Mouse (Mus musculus): Measurements from ENCODE around the gene Cdhr4. TPM values are rescaled to one million over a fixed set of nuclear protein-coding genes. Genes with fewer than 3 reads are reported as not detected.
A peak's percentile ranks its signal among the peaks of the same experiment; 100 is the strongest.

Cdhr4 gene
- total and polyA plus RNA-seq, 2 experiments from 2014 or later = 1.5 to 1.7 TPM

DNA sequence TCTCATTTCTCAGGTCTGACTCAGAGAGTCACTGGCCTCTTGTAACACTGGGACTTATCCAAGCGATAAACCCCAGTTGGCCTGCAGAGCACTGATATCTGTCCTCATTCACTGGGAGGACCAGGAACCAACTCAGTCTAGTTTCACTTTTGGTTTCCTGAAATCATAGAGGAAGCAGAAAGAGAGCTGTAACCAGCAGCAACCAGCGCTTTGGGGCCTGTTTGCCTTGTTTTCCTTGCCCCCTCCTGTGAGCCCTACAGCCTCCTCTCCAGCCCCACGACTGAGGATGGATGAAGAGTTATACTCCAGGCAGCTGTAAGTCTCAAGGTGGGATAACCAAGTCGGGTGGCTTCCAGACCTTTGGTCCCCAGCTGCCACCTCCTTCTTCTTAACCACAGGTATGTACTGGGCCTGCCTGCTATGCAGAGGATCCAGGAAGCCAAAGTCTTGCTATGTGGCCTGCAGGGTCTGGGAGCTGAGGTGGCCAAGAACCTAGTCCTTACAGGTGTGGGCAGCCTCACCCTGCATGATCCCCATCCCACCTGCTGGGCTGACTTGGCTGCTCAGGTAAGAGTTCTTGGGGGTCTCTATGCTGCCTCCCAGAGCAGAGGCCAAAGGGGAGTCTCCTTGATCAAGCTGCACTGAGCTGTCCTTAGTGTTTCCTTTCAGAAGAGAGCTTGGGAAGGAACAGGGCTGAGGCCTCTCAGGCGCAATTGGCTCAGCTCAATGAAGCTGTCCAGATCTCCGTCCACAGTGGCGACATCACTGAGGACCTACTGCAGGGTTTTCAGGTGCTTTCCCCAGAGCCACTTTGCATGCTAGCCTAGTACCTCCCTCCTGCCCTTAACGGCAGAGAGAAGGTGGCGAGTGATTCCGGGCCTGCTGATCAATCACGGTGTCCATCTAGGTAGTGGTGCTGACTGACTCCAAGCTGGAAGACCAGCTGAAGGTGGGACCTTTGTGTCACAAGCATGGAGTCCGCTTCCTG is 16.6 kb upstream of the Cdhr4 start, which contains the start of gene Uba7:
Gene Uba7, plus strand, starts transcription at position 107 of the 988 bp plus-strand sequence.
- peaks cover 28% of the 10 kb centered on the region for H3K4me1 ChIP-seq (ENCODE audit: control insufficient read depth, insufficient read depth)
- 36% methylated on average over 12 of the region's 12 CpGs for WGBS
- H3K9ac ChIP-seq (replicated peaks; ENCODE audit: low read depth, low read length) = peak within 1 kb of the TSS; percentile 63
- peak within 1 kb of the TSS; percentile 50 for H3K4me3 ChIP-seq (ENCODE audit: low read depth, low read length)
- ATAC-seq (ENCODE audit: insufficient read depth, low read depth) (peak; percentile 71), DNase-seq (ENCODE audit: low spot score) (peak; percentile 83)
- TF ChIP-seq CTCF (IDR thresholded peaks at IDR 0.05; ENCODE audit: low read depth) (no peak), EP300 (IDR thresholded peaks at IDR 0.05; ENCODE audit: low read depth) (no peak)
- no peaks in the 10 kb centered on the region for H3K27me3 ChIP-seq (ENCODE audit: control insufficient read depth, insufficient read depth, low read length)
- peak within 1 kb of the TSS; percentile 68 for H3K4me2 ChIP-seq (ENCODE audit: low read depth, low read length)
- H3K27ac ChIP-seq (ENCODE audit: low read depth) = peak within 1 kb of the TSS; percentile 90
- H3K36me3 ChIP-seq (replicated peaks; ENCODE audit: control insufficient read depth, insufficient read depth, low read length) = peaks cover 18% of the 10 kb centered on the region
- no peaks in the 10 kb centered on the region for H3K9me3 ChIP-seq (replicated peaks; ENCODE audit: control insufficient read depth, low read length)

GRCm38 (mm10) chr9:107978815-107979214 is 13.5 kb upstream of the Cdhr4 start:
- DNase-seq (ENCODE audit: low spot score) = no peak
- TF ChIP-seq CTCF (IDR thresholded peaks at IDR 0.05; ENCODE audit: low read depth) (no peak), EP300 (IDR thresholded peaks at IDR 0.05; ENCODE audit: low read depth) (no peak)
- Histone ChIP-seq H3K27me3 (ENCODE audit: control insufficient read depth, insufficient read depth, low read length) (no peaks in the 10 kb centered on the region), H3K4me2 (ENCODE audit: low read depth, low read length) (no peak overlapping the region), H3K36me3 (replicated peaks; ENCODE audit: control insufficient read depth, insufficient read depth, low read length) (peaks cover 18% of the 10 kb centered on the region), H3K27ac (ENCODE audit: low read depth) (no peak overlapping the region), H3K4me3 (ENCODE audit: low read depth, low read length) (no peak overlapping the region), H3K9me3 (replicated peaks; ENCODE audit: control insufficient read depth, low read length) (no peaks in the 10 kb centered on the region), H3K4me1 (ENCODE audit: control insufficient read depth, insufficient read depth) (peaks cover 50% of the 10 kb centered on the region), H3K9ac (replicated peaks; ENCODE audit: low read depth, low read length) (no peak overlapping the region)
- WGBS = 87% methylated on average over 12 of the region's 12 CpGs
- ATAC-seq (ENCODE audit: insufficient read depth, low read depth) = no peak

DNA sequence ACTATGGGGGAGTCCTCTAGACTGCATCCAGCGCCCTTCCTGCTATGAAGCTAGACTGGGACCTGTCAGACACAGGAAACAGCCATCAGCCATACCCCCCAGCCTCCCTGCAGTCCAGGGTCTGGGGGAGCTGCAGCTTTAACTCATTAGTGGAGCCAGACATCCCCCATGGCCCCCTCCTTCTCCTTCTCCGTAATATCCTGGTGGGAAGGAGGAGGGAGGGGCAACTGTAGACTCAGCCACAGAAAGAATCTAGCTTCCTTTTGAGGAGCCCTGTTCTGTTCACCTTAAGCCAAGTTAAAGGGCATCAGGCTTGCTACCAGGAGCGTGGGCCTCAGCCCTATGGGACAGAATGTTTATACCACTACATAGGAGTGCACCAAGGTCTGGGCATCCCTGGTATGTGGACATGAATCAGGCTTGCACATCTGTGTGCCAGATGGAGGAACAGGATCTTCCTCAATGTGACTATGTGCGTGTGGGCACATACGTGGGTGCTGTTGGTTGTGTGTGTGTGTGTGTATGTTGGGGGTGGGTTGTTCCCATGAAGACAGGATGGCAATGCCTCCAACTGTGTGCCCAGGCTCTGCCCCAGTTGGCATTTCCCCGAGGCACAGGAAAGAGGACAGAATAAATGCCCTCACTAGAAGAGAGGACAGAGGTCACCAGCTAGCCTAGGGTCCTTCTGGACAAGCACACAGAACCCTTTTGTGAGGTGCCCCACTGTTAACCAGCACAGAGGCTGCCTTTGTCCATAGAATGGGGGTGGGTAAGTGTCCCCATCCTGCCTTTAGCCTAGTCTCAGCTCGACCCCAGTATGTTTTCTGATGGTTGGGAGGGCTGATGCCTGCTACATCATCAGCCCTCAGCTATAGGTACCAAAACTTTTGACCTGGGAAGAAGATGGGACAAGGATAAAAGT is 10.4 kb upstream of the Cdhr4 start:
- peak overlapping the region; percentile 17 for H3K4me3 ChIP-seq (ENCODE audit: low read depth, low read length)
- no peaks in the 10 kb centered on the region for H3K9me3 ChIP-seq (replicated peaks; ENCODE audit: control insufficient read depth, low read length)
- ATAC-seq (ENCODE audit: insufficient read depth, low read depth) = peak; percentile 11; the same call in 1 of the 2 replicates
- peak overlapping the region; percentile 84 for H3K4me2 ChIP-seq (ENCODE audit: low read depth, low read length)
- 48% methylated on average over 7 of the region's 7 CpGs for WGBS
- H3K27me3 ChIP-seq (ENCODE audit: control insufficient read depth, insufficient read depth, low read length) = no peaks in the 10 kb centered on the region
- peak; percentile 66 for DNase-seq (ENCODE audit: low spot score)
- TF ChIP-seq CTCF (IDR thresholded peaks at IDR 0.05; ENCODE audit: low read depth) (no peak), EP300 (IDR thresholded peaks at IDR 0.05; ENCODE audit: low read depth) (peak; percentile 37; the same call in 1 of the 2 replicates)
- peaks cover 18% of the 10 kb centered on the region for H3K36me3 ChIP-seq (replicated peaks; ENCODE audit: control insufficient read depth, insufficient read depth, low read length)
- H3K4me1 ChIP-seq (ENCODE audit: control insufficient read depth, insufficient read depth) = peaks cover 26% of the 10 kb centered on the region
- peak overlapping the region; percentile 52 for H3K9ac ChIP-seq (replicated peaks; ENCODE audit: low read depth, low read length)
- H3K27ac ChIP-seq (ENCODE audit: low read depth) = peak overlapping the region; percentile 98

- DNase-seq (ENCODE audit: low spot score) (peak; percentile 92), ATAC-seq (ENCODE audit: insufficient read depth, low read depth) (peak; percentile 66)
- WGBS = 8% methylated on average over 14 of the region's 14 CpGs
- peak; percentile 96 for TF ChIP-seq EP300 (IDR thresholded peaks at IDR 0.05; ENCODE audit: low read depth)
- TF ChIP-seq CTCF (IDR thresholded peaks at IDR 0.05; ENCODE audit: low read depth) = no peak
- H3K4me3 ChIP-seq (ENCODE audit: low read depth, low read length) = peak within 1 kb of the TSS; percentile 80
- H3K9me3 ChIP-seq (replicated peaks; ENCODE audit: control insufficient read depth, low read length) = no peaks in the 10 kb centered on the region
- H3K27me3 ChIP-seq (ENCODE audit: control insufficient read depth, insufficient read depth, low read length) = no peaks in the 10 kb centered on the region
- H3K9ac ChIP-seq (replicated peaks; ENCODE audit: low read depth, low read length) = peak within 1 kb of the TSS; percentile 77
- peaks cover 12% of the 10 kb centered on the region for H3K36me3 ChIP-seq (replicated peaks; ENCODE audit: control insufficient read depth, insufficient read depth, low read length)
- peaks cover 26% of the 10 kb centered on the region for H3K4me1 ChIP-seq (ENCODE audit: control insufficient read depth, insufficient read depth)
- peak within 1 kb of the TSS; percentile 98 for H3K27ac ChIP-seq (ENCODE audit: low read depth)
- peak within 1 kb of the TSS; percentile 84 for H3K4me2 ChIP-seq (ENCODE audit: low read depth, low read length)
Observed at GRCm38 (mm10) chr9:107982681-107983346, 9.5 kb upstream of the Cdhr4 start, which contains the start of gene Gm20661. Gene Gm20661, plus strand, starts transcription at chr9:107983058.

Data from heart, postnatal 0 days (tissue).